11 mouse cellular contexts compared by ENCODE assay signal in the genomic region with DNA sequence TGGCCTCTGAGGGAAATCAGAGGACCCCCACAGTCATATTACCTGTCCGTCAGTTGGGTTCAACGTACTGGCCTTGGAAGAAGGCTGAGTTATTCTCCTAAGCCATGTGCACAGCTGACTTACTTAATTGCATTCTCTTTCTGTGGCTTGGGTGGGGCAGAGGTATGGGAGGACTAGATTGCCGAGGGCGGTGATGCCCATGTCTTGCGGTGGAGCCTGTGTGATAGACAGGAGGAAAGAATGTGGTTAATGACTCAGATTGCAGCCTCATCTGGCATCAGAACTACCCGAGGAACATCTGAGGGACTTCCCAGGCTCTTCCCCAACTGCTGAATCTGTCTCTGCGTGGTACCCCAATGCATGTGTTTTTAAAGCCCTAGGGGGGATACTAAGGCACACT. TPM values are rescaled to one million over a fixed set of nuclear protein-coding genes. Genes with fewer than 3 reads are reported as not detected.
DNase-seq lines count a peak whose midpoint lies in the region; ATAC-seq and TF ChIP-seq lines count a peak whose summit lies in the region.
"Had no signal": no experiment of that assay in that cellular context is flagged by ENCODE, and none has a peak within 500 bp of the region (broad histone marks: within the 10 kb centered on the region; RNA-seq: fewer than 3 reads in every experiment).

No protein-coding gene starts in this region.

- TF ChIP-seq CTCF in kidney, adult 2 months (conservative IDR thresholded peaks at IDR 0.05; ENCODE audit: insufficient read depth, insufficient read length, low read depth, low read length) = no peak
- TF ChIP-seq CTCF in Patski (IDR thresholded peaks at IDR 0.05) = no peak
- TF ChIP-seq CTCF in thymus, adult 2 months (IDR thresholded peaks at IDR 0.05; ENCODE audit: borderline replicate concordance, control insufficient read depth, extremely low read depth, insufficient read depth, low read length, poor library complexity) = no peak

- no peak for TF ChIP-seq POLR2A in kidney, adult 2 months (IDR thresholded peaks at IDR 0.05; ENCODE audit: low read depth, low read length)
- TF ChIP-seq POLR2A in thymus, adult 2 months (IDR thresholded peaks at IDR 0.05; ENCODE audit: control insufficient read depth, extremely low read depth, insufficient read depth, low read length, poor library complexity) = no peak

- no peak overlapping the region for H3K27ac ChIP-seq in kidney, adult 2 months (ENCODE audit: insufficient read depth, low read depth, low read length)
- H3K27ac ChIP-seq in intestine, embryonic 16.5 days (ENCODE audit: low read length) = no peak overlapping the region
- H3K27ac ChIP-seq in thymus, adult 2 months (ENCODE audit: control insufficient read depth, insufficient read depth, low read length) = no peak overlapping the region
- H3K27ac ChIP-seq: macrophage had no signal

- H3K9ac ChIP-seq in intestine, embryonic 16.5 days (ENCODE audit: low read depth, low read length) = no peak overlapping the region

- peaks cover 43% of the 10 kb centered on the region for H3K4me1 ChIP-seq in kidney, adult 2 months (ENCODE audit: control insufficient read depth, insufficient read depth, low read length)
- H3K4me1 ChIP-seq in intestine, embryonic 16.5 days (ENCODE audit: control insufficient read depth, insufficient read depth, low read length) = peaks cover 44% of the 10 kb centered on the region
- peaks cover 48% of the 10 kb centered on the region for H3K4me1 ChIP-seq in thymus, adult 2 months (replicated peaks; ENCODE audit: control insufficient read depth, insufficient read depth, low read length)

- no peaks in the 10 kb centered on the region for H3K36me3 ChIP-seq in kidney, adult 2 months (ENCODE audit: control insufficient read depth, insufficient read depth, low read length)
- H3K36me3 ChIP-seq in intestine, embryonic 16.5 days (ENCODE audit: control insufficient read depth, insufficient read depth, low read length) = no peaks in the 10 kb centered on the region
- peaks cover 4% of the 10 kb centered on the region; the same call in 1 of the 2 replicates for H3K36me3 ChIP-seq in thymus, adult 2 months (ENCODE audit: control insufficient read depth, insufficient read depth, low read length)

- peak; percentile 57 for ATAC-seq in Patski
- peak; percentile 29; the same call in 1 of the 2 replicates for ATAC-seq in intestine, embryonic 16.5 days
- 0 out of 2 replicates have a peak, but pooled peaks have one; percentile 18 for ATAC-seq in neutrophil, adult 5-6 weeks (ENCODE audit: extremely low read depth, insufficient number of reproducible peaks, low FRiP score, poor library complexity, severe bottlenecking)

- WGBS in kidney, adult 2 months = 69% methylated on average over 7 of the region's 7 CpGs
- 57% methylated on average over 7 of the region's 7 CpGs for whole genome bisulfite sequencing in intestine, embryonic 16.5 days
- WGBS in thymus, adult 2 months = 28% methylated on average over 7 of the region's 7 CpGs

- no peaks in the 10 kb centered on the region for H3K9me3 ChIP-seq in intestine, embryonic 16.5 days (ENCODE audit: control insufficient read depth, low read length)

- CTCF ChIA-PET in Patski (lab: Charles Lee) = no interaction called here

- peak; percentile 5 for DNase-seq in kidney, adult 18-20 months
- no peak for DNase-seq in kidney, adult 2 months
- DNase-seq in Patski (ENCODE audit: low read depth, low spot score) = peak; percentile 76
- no peak for DNase-seq in frontal cortex, adult 2 months (ENCODE audit: extremely low spot score in 1 of 2, low spot score in 1 of 2)
- DNase-seq in thymus, adult 2 months = no peak
- no peak for DNase-seq in lung, postnatal 36 days
- DNase-seq: cerebellum, adult 11 months; kidney, adult 11 months had no signal

- H3K27me3 ChIP-seq in kidney, adult 2 months (replicated peaks; ENCODE audit: control insufficient read depth, insufficient read depth, low read length) = no peaks in the 10 kb centered on the region
- H3K27me3 ChIP-seq in Patski = no peaks in the 10 kb centered on the region
- no peaks in the 10 kb centered on the region for H3K27me3 ChIP-seq in intestine, embryonic 16.5 days (replicated peaks; ENCODE audit: control insufficient read depth, insufficient read depth, low read length)
- no peaks in the 10 kb centered on the region for H3K27me3 ChIP-seq in thymus, adult 2 months (ENCODE audit: control insufficient read depth, insufficient read depth, low read length)

- in situ Hi-C loops in Patski (cut with MboI; ENCODE audit: low pct_unique_long_range_greater_than_20kb) = no loop called here

- POLR2A ChIA-PET in Patski (lab: Charles Lee) = no interaction called here

- H3K4me2 ChIP-seq in intestine, embryonic 16.5 days (ENCODE audit: low read depth, low read length) = no peak overlapping the region

- H3K4me3 ChIP-seq in kidney, adult 2 months (ENCODE audit: insufficient read depth, low read depth, low read length) = no peak overlapping the region
- H3K4me3 ChIP-seq in intestine, embryonic 16.5 days (ENCODE audit: low read length) = no peak overlapping the region
- no peak overlapping the region for H3K4me3 ChIP-seq in thymus, adult 2 months (ENCODE audit: control insufficient read depth, insufficient read depth, low read length)

RNA-seq across cellular contexts. Expression of a gene that starts 12.7 kb away (rescaled TPM):
- 32.0 and 61.3 TPM in 2 replicates for polyA plus RNA-seq in kidney, adult 2 months (2012; rRNA removed)
- 231 TPM for polyA plus RNA-seq in Patski (2021)
- 146 and 206 TPM in 2 replicates for polyA plus RNA-seq in intestine, embryonic 16.5 days (2015; fragmentation: Nextera tagmentation; extraction: Ambion mirVana)
- total RNA-seq in neutrophil, adult 5-6 weeks (2017) = 571 and 598 TPM in 2 replicates
- 608 and 638 TPM in 2 replicates for polyA plus RNA-seq in frontal cortex, adult 2 months (2012; rRNA removed)
- 37.4 and 38.0 TPM in 2 replicates for polyA plus RNA-seq in thymus, adult 2 months (2012; rRNA removed)

Comparison
In these comparisons a context has a peak if more than half of its experiments do, and no peak if none do; other contexts are left out.
1. DNase-seq: peak in kidney, adult 18-20 months (single experiment) and Patski (single experiment); none in kidney, adult 2 months (single experiment), frontal cortex, adult 2 months (0 of 2), thymus, adult 2 months (single experiment) and lung, postnatal 36 days (single experiment).
2. Peak in every context shown above with its lines, with median percentiles within 50 percentile points of each other: ATAC-seq.